Mouse (Mus musculus) G1E (cell line): ENCODE data around the gene Cdh12. TPM values are rescaled to one million over a fixed set of nuclear protein-coding genes. Genes with fewer than 3 reads are reported as not detected.

Experiments
- ATAC-seq: 2 replicates; pipeline ENCODE4 v1.8.0; 2016; ENCODE audit warnings: mild to moderate bottlenecking; ENCODE audit not compliant: insufficient number of reproducible peaks, poor library complexity, low FRiP score, severe bottlenecking; ENCODE audit errors: extremely low read depth
- DNase-seq: peaks from one replicate; pipeline ENCODE4 v3.0.0; 2012; ENCODE audit warnings: low spot score
- H3K27me3 ChIP-seq: 2 replicates; pipeline ENCODE4 v1.6.1; 2012; ENCODE audit warnings: mild to moderate bottlenecking, low read length, inconsistent platforms; ENCODE audit not compliant: insufficient read depth
- H3K36me3 ChIP-seq: replicated peaks from 2 replicates; pipeline ENCODE3; 2012; ENCODE audit warnings: mild to moderate bottlenecking, inconsistent platforms
- H3K4me1 ChIP-seq: 2 replicates; pipeline ENCODE4 v1.6.1; 2012; ENCODE audit warnings: low read depth, low read length, inconsistent platforms, mixed read lengths; ENCODE audit not compliant: insufficient read depth
- H3K4me3 ChIP-seq: 2 replicates; pipeline ENCODE4 v1.5.1; 2012; ENCODE audit warnings: low read depth, mild to moderate bottlenecking, inconsistent platforms, low read length, moderate library complexity, mixed read lengths
- H3K9me3 ChIP-seq: replicated peaks from 2 replicates; pipeline ENCODE4 v1.6.1; 2012; ENCODE audit warnings: inconsistent platforms
- CTCF ChIP-seq: IDR thresholded peaks from 2 replicates; pipeline ENCODE4 v1.5.1; 2012; ENCODE audit warnings: low read depth, low read length, inconsistent platforms, mixed read lengths
- GATA1 ChIP-seq: IDR thresholded peaks from 2 replicates; pipeline ENCODE4 v1.6.1; 2012; ENCODE audit warnings: borderline replicate concordance, low read length, inconsistent platforms, mixed read lengths
- GATA2 ChIP-seq: IDR thresholded peaks from 2 replicates; pipeline ENCODE4 v1.6.1; 2012; ENCODE audit warnings: low read depth, low read length, inconsistent platforms, borderline replicate concordance
- POLR2AphosphoS5 ChIP-seq: IDR thresholded peaks from 2 replicates; pipeline ENCODE4 v1.6.1; 2012; ENCODE audit warnings: low read depth, low read length, inconsistent platforms; ENCODE audit not compliant: insufficient replicate concordance
- TAL1 ChIP-seq: conservative IDR thresholded peaks from 2 replicates; pipeline ENCODE4 v1.6.1; 2012; ENCODE audit warnings: low read depth, low read length, inconsistent platforms, mixed read lengths
- polyA plus RNA-seq: library from polyadenylated mRNA; stranded (reverse); fragments of >175 nt; gene quantifications from 2 replicates; pipeline ENCODE4 v1.2.3, GENCODE M21; 2012
- total RNA-seq, 2 experiments: library from RNA; stranded (forward) in 1 of 2; stranded (reverse) in 1 of 2; fragments of 200-1000 nt in 1 of 2; fragments of >200 nt in 1 of 2; fragmentation: Nextera tagmentation in 1 of 2; gene quantifications; 2 replicates each; pipeline ENCODE4 v1.2.3; 2014 to 2017

Cdh12 gene
- total and polyA plus RNA-seq, 3 experiments = 0.11 TPM; not detected in 2

DNA sequence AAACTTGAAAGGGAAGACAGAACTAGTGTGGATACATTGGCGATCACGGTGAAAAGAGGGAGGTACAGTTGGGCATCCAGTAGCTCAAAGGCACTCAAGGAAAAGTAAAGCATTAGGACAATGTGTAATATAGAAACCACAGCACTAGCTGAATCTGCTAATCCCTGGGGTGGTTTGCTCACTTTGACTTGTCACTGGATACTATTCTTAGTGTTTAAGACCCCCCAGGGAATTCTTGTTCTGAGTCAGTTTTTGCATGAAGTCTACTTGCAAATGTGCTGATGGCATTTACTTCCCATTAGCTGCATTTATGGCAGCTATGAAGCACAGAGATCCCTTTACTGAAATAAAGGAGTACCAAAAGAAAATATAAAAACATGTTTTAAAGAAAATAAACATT lies 1095.7 kb downstream of the Cdh12 start:
- Histone ChIP-seq H3K9me3 (no peaks in the 10 kb centered on the region), H3K4me3 (no peak overlapping the region), H3K36me3 (no peaks in the 10 kb centered on the region), H3K4me1 (no peaks in the 10 kb centered on the region), H3K27me3 (no peaks in the 10 kb centered on the region)
- no peak for TF ChIP-seq TAL1
- TF ChIP-seq CTCF = no peak
- no peak for TF ChIP-seq GATA2
- TF ChIP-seq POLR2AphosphoS5 = no peak
- no peak for TF ChIP-seq GATA1
- DNase-seq (no peak), ATAC-seq (no peak)

DNA sequence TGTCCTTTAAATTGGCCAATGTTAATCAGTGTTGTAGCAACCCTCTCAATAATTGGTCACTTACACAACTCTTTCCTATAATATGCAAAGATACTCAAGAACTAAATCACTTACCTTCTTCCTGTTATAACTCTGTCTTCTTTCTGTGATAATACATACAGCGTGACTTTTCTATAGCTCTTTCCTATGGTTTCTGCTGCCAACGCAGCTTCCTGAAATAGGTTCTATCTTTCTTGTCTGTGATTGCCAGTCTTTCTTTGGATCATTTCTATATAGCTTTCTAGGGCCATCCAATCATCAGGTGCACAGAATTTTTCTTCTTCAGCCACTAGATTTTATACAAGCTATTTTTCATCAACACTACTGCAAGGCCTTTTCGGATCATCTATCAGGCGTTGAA lies 1106.9 kb downstream of the Cdh12 start:
- Histone ChIP-seq H3K36me3 (no peaks in the 10 kb centered on the region), H3K27me3 (no peaks in the 10 kb centered on the region), H3K4me1 (no peaks in the 10 kb centered on the region), H3K9me3 (no peaks in the 10 kb centered on the region), H3K4me3 (no peak overlapping the region)
- ATAC-seq (no peak), DNase-seq (no peak)
- TF ChIP-seq POLR2AphosphoS5 (no peak), CTCF (no peak), GATA2 (no peak), GATA1 (no peak), TAL1 (no peak)

DNA sequence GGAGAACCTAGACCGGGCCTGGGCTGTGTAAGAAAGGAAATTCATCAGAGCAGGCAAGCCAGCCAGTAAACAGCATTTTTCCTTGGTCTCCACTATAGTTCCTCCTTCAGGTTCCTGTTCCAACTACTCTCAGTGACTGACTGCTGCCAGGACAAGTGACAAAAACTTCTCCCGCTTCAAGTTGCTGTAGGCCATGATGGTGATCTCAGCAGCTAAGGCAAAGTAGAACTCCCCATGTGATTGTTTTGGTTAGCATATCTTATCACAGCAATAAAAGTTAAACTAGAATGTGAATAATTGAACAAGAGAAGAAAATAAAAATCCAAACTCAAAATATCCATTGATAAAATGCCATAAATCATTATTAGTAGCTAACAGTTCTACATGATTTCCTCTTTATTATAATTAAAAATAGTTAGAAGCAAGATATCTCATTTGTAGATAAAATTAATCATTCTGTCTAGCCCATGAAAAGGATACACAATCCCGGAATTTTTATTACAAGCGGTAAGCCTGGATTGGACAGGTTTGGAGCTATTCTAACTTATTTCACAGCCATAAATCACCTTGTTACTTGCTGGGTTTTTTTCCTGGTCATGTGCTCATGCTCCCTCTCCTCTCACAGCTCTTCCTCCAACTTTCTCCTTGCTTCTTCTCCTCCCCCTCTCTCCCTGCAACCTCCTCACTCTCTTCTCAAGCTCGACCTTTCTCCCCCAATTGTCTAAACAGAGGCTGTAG lies 1117.4 kb downstream of the Cdh12 start:
- H3K4me1 ChIP-seq = no peaks in the 10 kb centered on the region
- no peak for DNase-seq
- no peak overlapping the region for H3K4me3 ChIP-seq
- H3K36me3 ChIP-seq = no peaks in the 10 kb centered on the region
- no peaks in the 10 kb centered on the region for H3K27me3 ChIP-seq
- TF ChIP-seq TAL1 (no peak), CTCF (no peak), GATA2 (no peak), POLR2AphosphoS5 (no peak), GATA1 (no peak)
- no peak for ATAC-seq
- no peaks in the 10 kb centered on the region for H3K9me3 ChIP-seq

DNA sequence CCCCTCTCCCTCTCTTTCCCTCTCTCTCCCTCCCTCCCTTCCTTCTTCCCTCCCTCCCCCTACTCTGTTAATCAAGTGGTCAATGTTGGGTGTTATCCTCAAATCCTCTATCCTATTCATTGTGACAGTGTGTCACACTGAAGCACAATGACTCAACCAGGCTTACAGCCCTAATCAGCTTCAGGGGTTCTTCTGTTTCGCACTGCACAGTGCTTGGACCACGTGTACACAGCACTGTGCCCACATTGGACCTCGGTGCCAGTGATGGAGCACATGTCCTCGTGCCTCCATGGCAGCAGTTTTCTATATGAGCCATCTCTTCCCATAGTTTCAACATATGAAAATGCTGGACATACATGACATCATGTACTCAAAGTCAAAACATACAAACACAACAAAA lies 1155.4 kb downstream of the Cdh12 start:
- Histone ChIP-seq H3K4me3 (no peak overlapping the region), H3K27me3 (no peaks in the 10 kb centered on the region), H3K36me3 (no peaks in the 10 kb centered on the region), H3K4me1 (no peaks in the 10 kb centered on the region), H3K9me3 (no peaks in the 10 kb centered on the region)
- TF ChIP-seq GATA1 (no peak), TAL1 (no peak), CTCF (no peak), POLR2AphosphoS5 (no peak), GATA2 (no peak)
- no peak for ATAC-seq
- no peak for DNase-seq

Other genes starting within 250 kb of the Cdh12 start
- not detected in 2 replicates for gene Acot10, start 217.5 kb downstream of the Cdh12 start, total RNA-seq (2014; fragmentation: Nextera tagmentation)
- 0.16 TPM in 1 of 2 replicates, not detected in the other for gene Acot10, start 217.5 kb downstream of the Cdh12 start, total RNA-seq (2017)
- not detected in 2 replicates for gene Acot10, start 217.5 kb downstream of the Cdh12 start, polyA plus RNA-seq